In the genomic region with DNA sequence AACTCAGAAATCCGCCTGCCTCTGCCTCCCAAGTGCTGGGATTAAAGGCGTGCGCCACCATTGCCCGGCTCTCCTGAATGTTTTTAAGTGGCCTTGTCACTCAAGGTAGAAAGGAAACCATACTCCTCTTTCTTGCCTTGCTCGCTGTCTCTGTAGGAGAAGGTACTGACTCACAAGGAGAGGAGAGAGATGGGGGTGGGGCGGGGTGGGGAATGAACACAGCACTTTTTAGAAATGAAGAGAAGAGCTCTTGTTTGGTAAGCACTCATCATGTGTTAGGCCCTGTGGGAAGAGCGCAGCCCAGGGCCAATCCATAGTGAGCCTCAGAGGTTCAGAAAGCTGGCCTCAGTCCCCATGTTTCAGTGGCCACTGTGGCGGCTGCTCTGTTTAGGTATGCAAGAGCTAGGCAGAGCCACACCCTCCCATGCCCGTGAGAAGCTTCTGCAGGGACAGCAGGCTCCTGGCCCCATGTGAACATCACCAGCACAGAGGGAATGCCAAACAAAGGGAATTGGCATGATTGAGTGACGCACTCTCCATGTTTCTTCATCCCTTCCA, we compare ENCODE assay signal across 18 mouse cellular contexts.
A peak's percentile ranks its signal among the peaks of the same experiment; 100 is the strongest.
DNase-seq lines count a peak whose midpoint lies in the region; ATAC-seq and TF ChIP-seq lines count a peak whose summit lies in the region.
"Had no signal": no experiment of that assay in that cellular context is flagged by ENCODE, and none has a peak within 500 bp of the region (broad histone marks: within the 10 kb centered on the region; RNA-seq: fewer than 3 reads in every experiment).

No protein-coding gene starts in this region.

- TF ChIP-seq CTCF in MEL (IDR thresholded peaks at IDR 0.05 in 2 of 3, conservative IDR thresholded peaks at IDR 0.05 in 1 of 3; ENCODE audit: control insufficient read depth in 1 of 3, insufficient read depth in 1 of 3, low read depth in 2 of 3, low read length in 3 of 3, poor library complexity in 1 of 3, severe bottlenecking in 1 of 3), result no peak
- no peak for TF ChIP-seq CTCF in liver, postnatal 0 days (IDR thresholded peaks at IDR 0.05; ENCODE audit: low read depth)

- no peak for TF ChIP-seq RAD21 in MEL (IDR thresholded peaks at IDR 0.05; ENCODE audit: low read depth, low read length)

- peak; percentile 48 for ATAC-seq in heart, embryonic 13.5 days (ENCODE audit: extremely low read depth, insufficient number of reproducible peaks, low FRiP score, low TSS enrichment)
- 0 out of 2 replicates have a peak, but pooled peaks have one; percentile 43 for ATAC-seq in liver, postnatal 0 days
- ATAC-seq: forebrain, embryonic 15.5 days; midbrain, embryonic 16.5 days had no signal

- H3K79me2 ChIP-seq in MEL (ENCODE audit: control insufficient read depth, insufficient read depth, low read length, poor library complexity), result peaks cover 68% of the 10 kb centered on the region

- intact Hi-C loops in heart, postnatal 36 days (cut with DNase I), result no loop called here

- no peaks in the 10 kb centered on the region for H3K27me3 ChIP-seq in heart, embryonic 13.5 days (replicated peaks)
- H3K27me3 ChIP-seq in MEL (ENCODE audit: control insufficient read depth in 1 of 2, insufficient read depth in 2 of 2, low read length in 2 of 2), result no peaks in the 10 kb centered on the region
- no peaks in the 10 kb centered on the region for H3K27me3 ChIP-seq in liver, postnatal 0 days (ENCODE audit: insufficient read depth, low read length)
- no peaks in the 10 kb centered on the region for H3K27me3 ChIP-seq in hindbrain, embryonic 10.5 days (ENCODE audit: insufficient read depth, poor library complexity, severe bottlenecking)
- H3K27me3 ChIP-seq: forebrain, embryonic 15.5 days; heart, embryonic 15.5 days had no signal

- no peak overlapping the region for H3K4me3 ChIP-seq in heart, embryonic 13.5 days
- H3K4me3 ChIP-seq in MEL (ENCODE audit: control insufficient read depth in 1 of 2, insufficient read depth in 1 of 2, low read depth in 2 of 2, low read length in 2 of 2), result no peak overlapping the region
- no peak overlapping the region for H3K4me3 ChIP-seq in liver, postnatal 0 days (ENCODE audit: low read depth, low read length)
- no peak overlapping the region for H3K4me3 ChIP-seq in hindbrain, embryonic 10.5 days
- H3K4me3 ChIP-seq: forebrain, embryonic 15.5 days; heart, embryonic 15.5 days; left cerebral cortex, adult 2 months had no signal

- H3K4me2 ChIP-seq in heart, embryonic 13.5 days, result no peak overlapping the region
- H3K4me2 ChIP-seq in liver, postnatal 0 days (ENCODE audit: low read depth, low read length), result no peak overlapping the region
- H3K4me2 ChIP-seq: forebrain, embryonic 15.5 days; heart, embryonic 15.5 days had no signal

- no peaks in the 10 kb centered on the region for H3K36me3 ChIP-seq in heart, embryonic 13.5 days
- peaks cover 2 to 76% of the 10 kb centered on the region in 2 experiments; a peak in 2 of 4 replicates for H3K36me3 ChIP-seq in MEL (ENCODE audit: control insufficient read depth in 1 of 2, insufficient read depth in 2 of 2, low read length in 2 of 2)
- no peaks in the 10 kb centered on the region for H3K36me3 ChIP-seq in liver, postnatal 0 days (replicated peaks; ENCODE audit: insufficient read depth, low read length)
- no peaks in the 10 kb centered on the region for H3K36me3 ChIP-seq in hindbrain, embryonic 10.5 days
- H3K36me3 ChIP-seq: forebrain, embryonic 15.5 days; heart, embryonic 15.5 days had no signal

- no peaks in the 10 kb centered on the region for H3K9me3 ChIP-seq in heart, embryonic 13.5 days
- H3K9me3 ChIP-seq in MEL (replicated peaks; ENCODE audit: insufficient read depth, low read length), result no peaks in the 10 kb centered on the region
- H3K9me3 ChIP-seq in liver, postnatal 0 days (ENCODE audit: low read length), result no peaks in the 10 kb centered on the region
- H3K9me3 ChIP-seq in hindbrain, embryonic 10.5 days, result no peaks in the 10 kb centered on the region
- H3K9me3 ChIP-seq: forebrain, embryonic 15.5 days; heart, embryonic 15.5 days had no signal

- DNase-seq in heart, postnatal 36 days, result no peak
- DNase-seq in MEL (ENCODE audit: low read depth, low spot score) (no peak), liver (peak; percentile 72)
- DNase-seq in liver, postnatal 0 days, result no peak
- no peak for DNase-seq in hindbrain, embryonic 10.5 days (ENCODE audit: low spot score)
- no peak for DNase-seq in gastrocnemius, postnatal 4 days (ENCODE audit: low spot score in 2 of 2)
- DNase-seq: cerebellum, adult 9-10 months; gastrocnemius, postnatal 36 days; kidney, postnatal 36 days; left cerebral cortex, postnatal 4 days; lung, postnatal 14 days; right cerebral cortex, postnatal 4 days; thymus, postnatal 25 days had no signal

- no peak; a peak in 1 of 4 replicates for TF ChIP-seq POLR2A in MEL (IDR thresholded peaks at IDR 0.05; ENCODE audit: control insufficient read depth in 1 of 2, insufficient read depth in 1 of 2, low read depth in 1 of 2, low read length in 2 of 2, poor library complexity in 1 of 2)

- no peak overlapping the region for H3K9ac ChIP-seq in heart, embryonic 13.5 days
- no peak overlapping the region for H3K9ac ChIP-seq in MEL (ENCODE audit: control insufficient read depth, low read depth, low read length, poor library complexity, severe bottlenecking)
- no peak overlapping the region for H3K9ac ChIP-seq in liver, postnatal 0 days (replicated peaks)
- H3K9ac ChIP-seq: forebrain, embryonic 15.5 days; heart, embryonic 15.5 days had no signal

- TF ChIP-seq EP300 in MEL (IDR thresholded peaks at IDR 0.05; ENCODE audit: low read depth in 1 of 2, low read length in 2 of 2), result no peak
- TF ChIP-seq EP300 in liver, postnatal 0 days (IDR thresholded peaks at IDR 0.05; ENCODE audit: low read depth), result no peak

- no peak overlapping the region for H3K27ac ChIP-seq in heart, embryonic 13.5 days (replicated peaks)
- peak overlapping the region; percentile 5; the same call in 1 of the 2 replicates for H3K27ac ChIP-seq in MEL (ENCODE audit: control insufficient read depth, low read depth, low read length)
- peak overlapping the region; percentile 4; the same call in 1 of the 2 replicates for H3K27ac ChIP-seq in liver, postnatal 0 days (ENCODE audit: low read depth)
- no peak overlapping the region for H3K27ac ChIP-seq in hindbrain, embryonic 10.5 days
- H3K27ac ChIP-seq: forebrain, embryonic 15.5 days; heart, embryonic 15.5 days; left cerebral cortex, adult 2 months had no signal

- WGBS in heart, embryonic 13.5 days, result 81% methylated on average over 10 of the region's 10 CpGs
- WGBS in liver, postnatal 0 days (ENCODE audit: insufficient replicate concordance), result 78% methylated on average over 10 of the region's 10 CpGs
- 88% methylated on average over 10 of the region's 10 CpGs for WGBS in hindbrain, embryonic 10.5 days

- peaks cover 17% of the 10 kb centered on the region for H3K4me1 ChIP-seq in heart, embryonic 13.5 days
- H3K4me1 ChIP-seq in MEL (ENCODE audit: control insufficient read depth in 1 of 2, insufficient read depth in 2 of 2, low read length in 2 of 2), result peaks cover 33 to 78% of the 10 kb centered on the region in 2 experiments
- peaks cover 30% of the 10 kb centered on the region for H3K4me1 ChIP-seq in liver, postnatal 0 days (ENCODE audit: insufficient read depth)
- H3K4me1 ChIP-seq in hindbrain, embryonic 10.5 days (replicated peaks), result peaks cover 10% of the 10 kb centered on the region

TF ChIP-seq in MEL, 35 proteins besides CTCF, POLR2A, EP300 and RAD21:
- TF ChIP-seq GABPA (IDR thresholded peaks at IDR 0.05; ENCODE audit: low read depth, low read length) (no peak), KAT2A (conservative IDR thresholded peaks at IDR 0.05; ENCODE audit: low read depth, low read length) (no peak), HCFC1 (IDR thresholded peaks at IDR 0.05; ENCODE audit: low read depth, low read length) (no peak), MXI1 (IDR thresholded peaks at IDR 0.05; ENCODE audit: low read depth, low read length) (no peak), SMC3 (IDR thresholded peaks at IDR 0.05; ENCODE audit: low read depth, low read length) (no peak), MEF2A (IDR thresholded peaks at IDR 0.05; ENCODE audit: extremely low read depth, insufficient replicate concordance, low read depth, low read length, poor library complexity, severe bottlenecking) (no peak), ZC3H11A (IDR thresholded peaks at IDR 0.05; ENCODE audit: low read depth, low read length) (no peak), USF1 (IDR thresholded peaks at IDR 0.05; ENCODE audit: low read depth, low read length) (no peak), TAL1 (IDR thresholded peaks at IDR 0.05; ENCODE audit: low read length) (no peak), UBTF (IDR thresholded peaks at IDR 0.05; ENCODE audit: borderline replicate concordance, insufficient read depth, low read depth, low read length) (no peak), POLR2AphosphoS2 (IDR thresholded peaks at IDR 0.05; ENCODE audit: low read length) (no peak), NELFE (IDR thresholded peaks at IDR 0.05; ENCODE audit: low read depth, low read length) (no peak), ZNF384 (IDR thresholded peaks at IDR 0.05; ENCODE audit: low read depth, low read length) (no peak), TCF12 (IDR thresholded peaks at IDR 0.05; ENCODE audit: low read depth, low read length) (no peak), GATA1 (IDR thresholded peaks at IDR 0.05; ENCODE audit: low read depth, low read length) (no peak), E2F4 (IDR thresholded peaks at IDR 0.05; ENCODE audit: borderline replicate concordance, low read depth, low read length) (no peak), BHLHE40 (IDR thresholded peaks at IDR 0.05; ENCODE audit: borderline replicate concordance, low read depth, low read length) (no peak), MYB (IDR thresholded peaks at IDR 0.05; ENCODE audit: low read depth, low read length) (no peak), ELF1 (IDR thresholded peaks at IDR 0.05; ENCODE audit: low read depth, low read length) (no peak), NRF1 (IDR thresholded peaks at IDR 0.05; ENCODE audit: insufficient read depth, low read depth, low read length, poor library complexity, severe bottlenecking) (no peak)

Comparison
In these comparisons a context has a peak if more than half of its experiments do, and no peak if none do; other contexts are left out.
1. H3K27ac ChIP-seq: peak in MEL (single experiment) and liver, postnatal 0 days (single experiment); none in heart, embryonic 13.5 days (single experiment) and hindbrain, embryonic 10.5 days (single experiment).